Mouse (Mus musculus) myocyte (in vitro differentiated cells): ENCODE measurements at regions not wholly inside any gene's neighbourhood (a gene's known extent, or its start where the extent isn't known, plus 50 kb on each side); places are given as distances from the start of the nearest gene placed in this dataset.

Experiments
- CEBPB ChIP-seq: IDR thresholded peaks from 2 replicates; pipeline ENCODE4 v1.6.1; 2011; ENCODE audit warnings: mild to moderate bottlenecking, moderate library complexity; ENCODE audit not compliant: poor library complexity, insufficient read depth, severe bottlenecking
- E2F4 ChIP-seq: IDR thresholded peaks from one replicate; pipeline ENCODE4 v1.6.1; 2011; ENCODE audit warnings: mild to moderate bottlenecking, control low read depth, moderate library complexity; ENCODE audit not compliant: insufficient read depth
- MAX ChIP-seq: IDR thresholded peaks from one replicate; pipeline ENCODE4 v1.6.1; 2011; ENCODE audit warnings: low read depth, mild to moderate bottlenecking, control low read depth
- MYOD1 ChIP-seq, 3 experiments: IDR thresholded peaks; one replicate each; pipeline ENCODE4 v1.6.1; 2011; ENCODE audit warnings: control low read depth in 2 of 3, low read depth in 2 of 3, mild to moderate bottlenecking in 2 of 3, moderate library complexity in 1 of 3; ENCODE audit not compliant: insufficient read length in 2 of 3, control insufficient read depth in 1 of 3
- MYOG ChIP-seq, 3 experiments: IDR thresholded peaks; one replicate each; pipeline ENCODE4 v1.6.1; 2011; ENCODE audit warnings: control low read depth in 2 of 3, low read depth in 2 of 3, mild to moderate bottlenecking in 2 of 3; ENCODE audit not compliant: insufficient read length in 2 of 3, control insufficient read depth in 1 of 3, insufficient read depth in 1 of 3
- POLR2A ChIP-seq: IDR thresholded peaks from one replicate; pipeline ENCODE4 v1.6.1; 2011; ENCODE audit warnings: low read depth, mild to moderate bottlenecking, control low read depth, moderate library complexity; ENCODE audit not compliant: insufficient read length
- POLR2AphosphoS2 ChIP-seq: IDR thresholded peaks from one replicate; pipeline ENCODE4 v1.6.1; 2011; ENCODE audit warnings: low read depth, control low read depth; ENCODE audit not compliant: insufficient read length
- SRF ChIP-seq: IDR thresholded peaks from one replicate; pipeline ENCODE4 v1.6.1; 2011; ENCODE audit warnings: low read depth; ENCODE audit not compliant: control insufficient read depth, insufficient read length
- TCF12 ChIP-seq: IDR thresholded peaks from one replicate; pipeline ENCODE4 v1.6.1; 2011; ENCODE audit warnings: mild to moderate bottlenecking, control low read depth; ENCODE audit not compliant: poor library complexity, insufficient read depth, severe bottlenecking
- TCF3 ChIP-seq: IDR thresholded peaks from one replicate; pipeline ENCODE4 v1.6.1; 2011; ENCODE audit warnings: low read depth, control low read depth; ENCODE audit not compliant: insufficient read length
- USF1 ChIP-seq: IDR thresholded peaks from one replicate; pipeline ENCODE4 v1.6.1; 2011; ENCODE audit warnings: low read depth, mild to moderate bottlenecking, control low read depth, moderate library complexity

DNA sequence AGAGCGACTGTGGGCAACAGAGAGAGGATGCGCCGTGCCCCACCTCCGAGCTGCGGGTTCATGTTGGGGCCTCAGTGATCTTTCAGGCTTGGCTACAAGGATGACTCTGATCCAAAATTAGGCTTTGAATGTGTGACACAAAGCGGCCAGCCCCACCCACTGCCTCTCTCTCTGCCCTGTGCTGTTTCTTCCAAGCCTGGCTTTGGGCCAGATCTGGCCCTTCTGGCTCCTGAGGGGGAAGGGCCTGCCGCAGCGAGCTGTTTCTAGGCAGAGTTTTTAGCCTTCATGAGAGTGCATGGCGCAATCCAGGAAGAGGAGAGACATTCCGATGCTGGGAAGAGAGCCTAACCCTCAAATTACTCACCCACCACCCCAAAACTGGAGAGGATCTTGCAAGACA, 75.9 kb upstream of the Maml3 start:
- TF ChIP-seq POLR2A (peak; percentile 43), MYOD1 (IDR thresholded peaks at IDR 0.05; ENCODE audit: control insufficient read depth in 1 of 3, insufficient read length in 2 of 3, low read depth in 2 of 3) (no peak), MAX (no peak), TCF12 (no peak), CEBPB (peak; percentile 95), USF1 (no peak), TCF3 (no peak), MYOG (IDR thresholded peaks at IDR 0.05; ENCODE audit: control insufficient read depth in 1 of 3, insufficient read depth in 1 of 3, insufficient read length in 2 of 3, low read depth in 2 of 3) (peak in 1 of 3 experiments; percentile 21), SRF (no peak), E2F4 (no peak), POLR2AphosphoS2 (no peak)
